Mouse (Mus musculus): ENCODE measurements around the gene Tuba1a. TPM values are rescaled to one million over a fixed set of nuclear protein-coding genes. Genes with fewer than 3 reads are reported as not detected.
"Not testable (repeated sequence)": the region's sequence is repeated elsewhere in the genome, so short reads cannot be mapped to it uniquely, and the experiment has no call there.

Gene Tuba1a
- total RNA-seq, 4 experiments from 2014 or later: 904 to 960 (median 945) TPM

- DNase-seq (ENCODE audit: low spot score in 2 of 2): peak; percentile 57 to 61
Observed at GRCm38 (mm10) chr15:98928598-98929240, 24.8 kb downstream of the Tuba1a start.

GRCm38 (mm10) chr15:98927566-98927965 lies 25.9 kb downstream of the Tuba1a start:
- no peak for DNase-seq (ENCODE audit: low spot score in 2 of 2)

GRCm38 (mm10) chr15:98924682-98925081 lies 28.8 kb downstream of the Tuba1a start:
- DNase-seq (ENCODE audit: low spot score in 2 of 2): no peak

GRCm38 (mm10) chr15:98923031-98923537 lies 30.4 kb downstream of the Tuba1a start:
- DNase-seq (ENCODE audit: low spot score in 2 of 2): no peak

- no peak for DNase-seq (ENCODE audit: low spot score in 2 of 2)
Observed at GRCm38 (mm10) chr15:98922581-98922980, 30.9 kb downstream of the Tuba1a start.

GRCm38 (mm10) chr15:98921510-98921909 lies 32.0 kb downstream of the Tuba1a start:
- DNase-seq (ENCODE audit: low spot score in 2 of 2): no peak

GRCm38 (mm10) chr15:98918499-98918895 lies 35.0 kb downstream of the Tuba1a start:
- not testable (repeated sequence) for DNase-seq (ENCODE audit: low spot score in 2 of 2)

GRCm38 (mm10) chr15:98917538-98918498 lies 35.7 kb downstream of the Tuba1a start, which contains the start of gene Lmbr1l:
Gene Lmbr1l (minus strand): TSS chr15:98918231.
- DNase-seq (ENCODE audit: low spot score in 2 of 2): peak; percentile 94 to 99

GRCm38 (mm10) chr15:98917091-98917490 lies 36.4 kb downstream of the Tuba1a start:
- no peak for DNase-seq (ENCODE audit: low spot score in 2 of 2)

- no peak for DNase-seq (ENCODE audit: low spot score in 2 of 2)
Observed at GRCm38 (mm10) chr15:98916016-98916415, 37.5 kb downstream of the Tuba1a start.

- no peak for DNase-seq (ENCODE audit: low spot score in 2 of 2)
Observed at GRCm38 (mm10) chr15:98914903-98915302, 38.6 kb downstream of the Tuba1a start.

- DNase-seq (ENCODE audit: low spot score in 2 of 2): no peak
Observed at GRCm38 (mm10) chr15:98904692-98905091, 48.8 kb downstream of the Tuba1a start.

- no peak for DNase-seq (ENCODE audit: low spot score in 2 of 2)
Observed at GRCm38 (mm10) chr15:98902600-98902999, 50.9 kb downstream of the Tuba1a start.

- DNase-seq (ENCODE audit: low spot score in 2 of 2): no peak
Observed at GRCm38 (mm10) chr15:98901530-98901929, 52.0 kb downstream of the Tuba1a start.

Other genes starting within 250 kb of the Tuba1a start
- gene Ccdc65, start 245.5 kb downstream of the Tuba1a start, total RNA-seq (2022): 10 to 100 TPM in 3 of 4 experiments, 1 to 10 TPM in 1; 8.6 to 12.7 (median 11.6) TPM
- 1 to 10 TPM; 1.1 to 2.3 (median 2.0) TPM for gene Fkbp11, start 225.5 kb downstream of the Tuba1a start, total RNA-seq (2022)
- gene Arf3, start 190.5 kb downstream of the Tuba1a start, total RNA-seq (2022): 100 to 1,000 TPM; 721 to 844 (median 792) TPM
- gene Wnt10b, start 175.6 kb downstream of the Tuba1a start, total RNA-seq (2022): 1 to 10 TPM in 2 of 4 experiments, under 1 TPM in 2; 0.41 to 1.8 (median 1.1) TPM
- under 1 TPM in 1 of 4 experiments, not detected in 3; 0.26 TPM for gene Wnt1, start 163.8 kb downstream of the Tuba1a start, total RNA-seq (2022)
- 100 to 1,000 TPM; 692 to 784 (median 734) TPM for gene Ddn, start 144.2 kb downstream of the Tuba1a start, total RNA-seq (2022)
- gene Prkag1, start 122.2 kb downstream of the Tuba1a start, total RNA-seq (2022): 10 to 100 TPM; 47.4 to 60.9 (median 53.2) TPM
- gene Kmt2d, start 82.5 kb downstream of the Tuba1a start, total RNA-seq (2022): 10 to 100 TPM; 65.4 to 88.7 (median 76.5) TPM
- gene Rhebl1, start 59.2 kb downstream of the Tuba1a start, total RNA-seq (2022): 10 to 100 TPM in 2 of 4 experiments, 1 to 10 TPM in 2; 8.4 to 10.9 (median 10.2) TPM
- under 1 TPM in 3 of 4 experiments, not detected in 1; 0.12 to 0.39 (median 0.13) TPM for gene Dhh, start 55.2 kb downstream of the Tuba1a start, total RNA-seq (2022)
- gene Lmbr1l, start 35.5 kb downstream of the Tuba1a start, total RNA-seq (2022): 10 to 100 TPM; 13.7 to 17.9 (median 14.7) TPM
- gene Tuba1b, start 19.1 kb downstream of the Tuba1a start, total RNA-seq (2022): 100 to 1,000 TPM; 560 to 600 (median 569) TPM
- not detected for gene Gm49450, start 152 bp downstream of the Tuba1a start, total RNA-seq (2022)
- gene Tuba1c, start 76.2 kb upstream of the Tuba1a start, total RNA-seq (2022): 10 to 100 TPM; 41.1 to 59.7 (median 56.5) TPM
- 1 to 10 TPM in 3 of 4 experiments, under 1 TPM in 1; 0.73 to 1.5 (median 1.2) TPM for gene Prph, start 101.5 kb upstream of the Tuba1a start, total RNA-seq (2022)
- gene Troap, start 120.9 kb upstream of the Tuba1a start, total RNA-seq (2022): under 1 TPM in 2 of 4 experiments, not detected in 2; 0.74 to 0.95 TPM
- gene C1ql4, start 134.1 kb upstream of the Tuba1a start, total RNA-seq (2022): not detected
- gene Dnajc22, start 139.5 kb upstream of the Tuba1a start, total RNA-seq (2022): under 1 TPM in 3 of 4 experiments, not detected in 1; 0.30 to 0.56 (median 0.34) TPM
- 10 to 100 TPM; 29.7 to 34.1 (median 33.2) TPM for gene Spats2, start 172.2 kb upstream of the Tuba1a start, total RNA-seq (2022)

Measured in left cerebral cortex, adult 8-10 months (tissue).